Mouse (Mus musculus) colon, adult 2 months (tissue): ENCODE results near the gene Ccl24. TPM values are rescaled to one million over a fixed set of nuclear protein-coding genes. Genes with fewer than 3 reads are reported as not detected.

ENCODE experiments used
- polyA plus RNA-seq: library from polyadenylated mRNA; depleted of rRNA; stranded (reverse); fragments of >200 nt; gene quantifications from 2 replicates; pipeline ENCODE4 v1.2.3, GENCODE M21; 2012; rRNA removed

The Ccl24 gene
- 0.26 and 0.43 TPM in 2 replicates for polyA plus RNA-seq

DNA sequence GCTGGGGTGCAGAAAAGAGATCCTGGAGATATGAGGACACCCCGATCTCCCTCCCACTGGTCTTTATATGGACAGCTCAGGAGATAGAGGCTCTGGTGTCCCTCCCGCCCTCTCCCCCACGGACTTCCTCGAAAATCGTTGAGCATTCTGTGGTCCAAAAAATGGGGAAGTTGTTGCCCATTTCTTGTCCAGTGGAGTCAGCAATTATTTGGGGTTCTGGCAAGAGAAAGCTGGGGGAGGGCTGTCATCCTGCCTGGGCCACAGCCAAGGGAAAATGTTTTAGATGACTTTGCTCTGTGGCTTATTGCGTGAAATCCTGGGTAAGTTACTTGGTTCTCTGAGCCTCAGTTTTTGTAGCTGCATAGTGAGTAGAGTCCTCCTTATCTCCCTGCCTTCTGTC lies at the start of gene Ccl24:
Gene Ccl24, minus strand, starts transcription at position 44 of the 400 bp plus-strand sequence.

DNA sequence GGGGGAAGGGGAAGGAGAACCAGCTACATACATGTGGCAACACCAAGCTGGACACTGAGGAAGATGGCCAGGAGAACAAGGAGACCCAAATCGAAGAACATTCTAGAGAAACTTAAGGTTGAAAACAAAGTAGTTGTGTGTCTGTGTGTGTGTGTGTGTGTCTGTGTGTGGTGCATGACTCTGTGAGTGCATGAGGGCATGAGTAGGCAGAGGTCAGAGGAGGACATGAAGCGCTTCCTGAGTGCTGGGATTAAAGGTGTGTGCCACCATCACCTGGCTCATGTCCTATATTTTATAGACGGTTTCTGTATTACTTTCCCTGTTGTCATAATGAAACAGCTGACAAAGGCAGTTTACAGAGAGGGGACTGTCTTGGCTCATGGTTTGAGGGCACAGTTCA lies 9.4 kb downstream of the Ccl24 start, which contains the start of gene Ccl26:
Gene Ccl26, minus strand, starts transcription at position 101 of the 400 bp plus-strand sequence.

DNA sequence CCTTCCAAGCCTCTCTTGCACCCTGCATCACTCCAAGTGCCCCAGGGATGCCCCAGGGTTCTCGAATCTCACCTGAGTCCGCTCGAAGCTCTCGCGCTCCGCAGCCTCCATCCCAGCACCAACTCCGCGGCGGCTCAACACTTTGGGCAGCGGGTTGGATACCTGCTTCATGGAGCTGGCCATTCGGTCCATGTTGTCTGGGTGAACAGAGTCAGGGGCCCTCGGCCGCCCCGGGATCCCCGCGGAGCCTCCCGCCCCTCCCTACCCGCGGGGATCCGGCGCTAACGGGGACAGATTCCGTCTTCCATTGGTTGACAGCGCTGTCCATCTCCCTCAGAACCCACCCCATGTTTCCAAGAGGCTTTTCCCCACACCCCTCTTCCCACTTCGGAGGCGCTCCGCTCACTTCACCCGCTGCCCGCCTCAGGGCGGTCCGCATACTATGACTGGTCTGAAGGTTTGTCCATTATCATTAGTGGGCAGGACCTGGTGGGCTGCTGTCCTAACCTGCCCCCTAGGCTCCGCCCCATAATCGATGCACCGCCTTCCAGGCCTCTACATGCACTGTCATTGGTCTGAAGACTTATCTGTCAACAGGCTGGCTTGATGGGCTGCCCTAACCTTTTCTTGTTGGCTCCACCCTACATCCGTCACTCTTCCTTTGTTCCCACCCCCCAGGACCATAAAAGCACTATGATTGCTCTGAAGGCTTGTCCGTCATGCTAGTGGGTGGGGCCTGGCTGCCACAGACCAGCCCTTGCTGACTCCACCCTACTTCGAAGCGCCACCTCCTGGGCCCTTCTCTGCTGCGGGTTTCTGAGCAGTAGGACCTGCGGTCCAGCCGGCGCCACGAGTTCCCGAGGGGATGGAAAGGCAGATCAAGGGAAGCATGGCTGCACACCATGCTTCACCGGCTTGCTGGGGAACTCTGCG lies 27.7 kb downstream of the Ccl24 start, which contains the start of gene Hip1:
Gene Hip1, minus strand, starts transcription at position 256 of the 933 bp plus-strand sequence.

Other genes starting within 250 kb of the Ccl24 start
- gene Fkbp6, start 223.0 kb downstream of the Ccl24 start, polyA plus RNA-seq, result not detected in 2 replicates
- gene Trim50, start 219.8 kb downstream of the Ccl24 start, polyA plus RNA-seq, result 0.12 TPM in 1 of 2 replicates, not detected in the other
- gene Nsun5, start 203.1 kb downstream of the Ccl24 start, polyA plus RNA-seq, result 22.9 and 26.8 TPM in 2 replicates
- gene Pom121, start 178.5 kb downstream of the Ccl24 start, polyA plus RNA-seq, result 16.1 and 23.1 TPM in 2 replicates
- gene Hip1, start 27.9 kb downstream of the Ccl24 start, polyA plus RNA-seq, result 5.4 and 7.1 TPM in 2 replicates
- not detected in 2 replicates for gene Ccl26, start 9.5 kb downstream of the Ccl24 start, polyA plus RNA-seq
- 20.7 and 24.9 TPM in 2 replicates for gene Rhbdd2, start 59.6 kb upstream of the Ccl24 start, polyA plus RNA-seq
- 165 and 185 TPM in 2 replicates for gene Por, start 97.0 kb upstream of the Ccl24 start, polyA plus RNA-seq
- gene Tmem120a, start 171.4 kb upstream of the Ccl24 start, polyA plus RNA-seq, result 45.7 and 63.6 TPM in 2 replicates
- gene Styxl1, start 205.3 kb upstream of the Ccl24 start, polyA plus RNA-seq, result 0.12 TPM in 1 of 2 replicates, not detected in the other
- 570 and 601 TPM in 2 replicates for gene Mdh2, start 205.4 kb upstream of the Ccl24 start, polyA plus RNA-seq
- 0.80 and 0.88 TPM in 2 replicates for gene Srrm3, start 233.8 kb upstream of the Ccl24 start, polyA plus RNA-seq